Mouse (Mus musculus) heart, postnatal 0 days (tissue): Measurements from ENCODE around the gene 9930104L06Rik.

Source experiments
- CTCF ChIP-seq: IDR thresholded peaks from 2 replicates; pipeline ENCODE4 v1.5.1; 2016; ENCODE audit warnings: antibody characterized with exemption, control low read depth, low read depth
- EP300 ChIP-seq: IDR thresholded peaks from 2 replicates; pipeline ENCODE4 v1.6.1; 2016; ENCODE audit warnings: antibody characterized with exemption, low read depth

- TF ChIP-seq CTCF = no peak
- no peak for TF ChIP-seq EP300
These were observed 14.2 kb downstream of the 9930104L06Rik start for GRCm38 (mm10) chr4:124951036-124951433.
